In the genomic region with DNA sequence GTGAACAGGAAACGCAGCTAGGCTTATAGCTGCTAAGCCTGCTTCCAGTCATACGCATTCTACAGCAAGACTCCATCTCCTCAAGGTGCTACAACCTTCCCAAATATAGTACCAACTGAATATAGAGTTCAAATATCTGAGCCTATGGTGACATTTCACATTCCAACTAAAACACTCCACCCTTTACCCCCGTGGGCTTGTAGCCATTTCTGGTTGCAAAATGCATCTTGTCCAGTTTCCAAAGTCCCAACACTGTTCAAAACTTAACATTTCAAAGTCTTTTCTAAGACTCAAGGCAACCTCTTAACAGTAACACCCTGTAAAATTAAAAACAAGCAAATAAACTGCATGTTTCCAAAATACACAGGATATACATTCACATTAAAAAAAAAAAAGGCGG, we compare ENCODE assay signal across 8 mouse cellular contexts.
"Had no signal": no experiment of that assay in that cellular context is flagged by ENCODE, and none has a peak within 500 bp of the region (broad histone marks: within the 10 kb centered on the region; RNA-seq: fewer than 3 reads in every experiment).

No protein-coding gene starts in this region.

- H3K27me3 ChIP-seq: liver, embryonic 13.5 days; megakaryocyte, embryonic 14.5 days; midbrain, embryonic 15.5 days had no signal

- H3K27ac ChIP-seq: limb, embryonic 10.5 days; liver, embryonic 13.5 days; macrophage; midbrain, embryonic 15.5 days had no signal

- DNase-seq: liver, embryonic 13.5 days; liver, postnatal 0 days; thymus, postnatal 4 days had no signal

- H3K36me3 ChIP-seq: limb, embryonic 10.5 days; liver, embryonic 13.5 days; midbrain, embryonic 15.5 days had no signal

- H3K4me3 ChIP-seq: layer of hippocampus, adult 2 months; limb, embryonic 10.5 days; liver, embryonic 13.5 days; megakaryocyte, embryonic 14.5 days; midbrain, embryonic 15.5 days had no signal

- H3K4me1 ChIP-seq: limb, embryonic 10.5 days; liver, embryonic 13.5 days; midbrain, embryonic 15.5 days had no signal
